Mouse (Mus musculus): ENCODE measurements around the gene Grin2d.

The Grin2d gene

GRCm38 (mm10) chr7:45897258-45897757 is 19.1 kb upstream of the Grin2d start:
- peak; percentile 91 for DNase-seq (ENCODE audit: low read depth, low spot score)

GRCm38 (mm10) chr7:45896517-45897257 is 18.5 kb upstream of the Grin2d start, which contains the start of the genes Syngr4 and Tmem143:
Syngr4 (minus strand) TSS chr7:45896714.
Tmem143 (plus strand) TSS chr7:45896941.
- peak; percentile 98 for DNase-seq (ENCODE audit: low read depth, low spot score)

- DNase-seq (ENCODE audit: low read depth, low spot score), result no peak
These were observed 17.8 kb upstream of the Grin2d start for GRCm38 (mm10) chr7:45895931-45896516.

- DNase-seq (ENCODE audit: low read depth, low spot score), result no peak
These were observed 14.5 kb upstream of the Grin2d start for GRCm38 (mm10) chr7:45892651-45893050.

- no peak for DNase-seq (ENCODE audit: low read depth, low spot score)
These were observed 9.1 kb upstream of the Grin2d start for GRCm38 (mm10) chr7:45887246-45887645.

- DNase-seq (ENCODE audit: low read depth, low spot score), result no peak
These were observed 2.8 kb upstream of the Grin2d start for GRCm38 (mm10) chr7:45881011-45881410.

GRCm38 (mm10) chr7:45880531-45880930 is 2.4 kb upstream of the Grin2d start:
- DNase-seq (ENCODE audit: low read depth, low spot score), result no peak

- no peak for DNase-seq (ENCODE audit: low read depth, low spot score)
These were observed 1.3 kb downstream of the Grin2d start for GRCm38 (mm10) chr7:45876895-45877294.

GRCm38 (mm10) chr7:45873061-45873947 is 4.9 kb downstream of the Grin2d start:
- peak; percentile 68 for DNase-seq (ENCODE audit: low read depth, low spot score)

GRCm38 (mm10) chr7:45872624-45873023 is 5.6 kb downstream of the Grin2d start, which contains the start of gene Kdelr1:
Kdelr1 (plus strand) TSS chr7:45872772.
- DNase-seq (ENCODE audit: low read depth, low spot score), result peak; percentile 88

- DNase-seq (ENCODE audit: low read depth, low spot score), result no peak
These were observed 7.7 kb downstream of the Grin2d start for GRCm38 (mm10) chr7:45870282-45871058.

- DNase-seq (ENCODE audit: low read depth, low spot score), result no peak
These were observed 8.4 kb downstream of the Grin2d start for GRCm38 (mm10) chr7:45869787-45870186.

GRCm38 (mm10) chr7:45869107-45869670 is 9.0 kb downstream of the Grin2d start:
- DNase-seq (ENCODE audit: low read depth, low spot score), result no peak

GRCm38 (mm10) chr7:45867871-45868270 is 10.3 kb downstream of the Grin2d start:
- DNase-seq (ENCODE audit: low read depth, low spot score), result no peak

- peak; percentile 95 for DNase-seq (ENCODE audit: low read depth, low spot score)
These were observed 12.0 kb downstream of the Grin2d start for GRCm38 (mm10) chr7:45865925-45866910.

GRCm38 (mm10) chr7:45864435-45864834 is 13.7 kb downstream of the Grin2d start:
- DNase-seq (ENCODE audit: low read depth, low spot score), result no peak

- DNase-seq (ENCODE audit: low read depth, low spot score), result no peak
These were observed 15.4 kb downstream of the Grin2d start for GRCm38 (mm10) chr7:45862804-45863203.

GRCm38 (mm10) chr7:45859008-45859407 is 19.2 kb downstream of the Grin2d start:
- no peak for DNase-seq (ENCODE audit: low read depth, low spot score)
